ENCODE assay signal across 8 mouse cellular contexts in genomic region chr2:92182981-92183501, GRCm38 (mm10).
DNase-seq lines count a peak whose midpoint lies in the region; ATAC-seq and TF ChIP-seq lines count a peak whose summit lies in the region.

No protein-coding gene starts in this region.

- H3K4me3 ChIP-seq in cortical plate, adult 2 months (ENCODE audit: insufficient read depth, low read length) = peak overlapping the region; percentile 70
- H3K4me3 ChIP-seq in megakaryocyte, embryonic 14.5 days (replicated peaks) = peak overlapping the region; percentile 98

- TF ChIP-seq POLR2A in cortical plate, adult 2 months (IDR thresholded peaks at IDR 0.05; ENCODE audit: extremely low read depth, insufficient read depth, low read length) = peak; percentile 69

- peak overlapping the region; percentile 94 for H3K27ac ChIP-seq in cortical plate, adult 2 months (ENCODE audit: insufficient read depth, low read length)

- TF ChIP-seq CTCF in cortical plate, adult 2 months (IDR thresholded peaks at IDR 0.05; ENCODE audit: extremely low read depth, insufficient read depth, low read length) = no peak

- H3K36me3 ChIP-seq in megakaryocyte, embryonic 14.5 days (replicated peaks; ENCODE audit: low read length) = peaks cover 4% of the 10 kb centered on the region

- H3K4me1 ChIP-seq in cortical plate, adult 2 months (ENCODE audit: control insufficient read depth, insufficient read depth, low read length) = peaks cover 4% of the 10 kb centered on the region
- H3K4me1 ChIP-seq in megakaryocyte, embryonic 14.5 days = peaks cover 28% of the 10 kb centered on the region

- H3K9me3 ChIP-seq in megakaryocyte, embryonic 14.5 days = no peaks in the 10 kb centered on the region

- DNase-seq in adipocyte (ENCODE audit: low spot score) = peak; percentile 90
- peak; percentile 65 for DNase-seq in gastrocnemius, postnatal 10 days
- DNase-seq in left cerebral cortex, adult 9 months (ENCODE audit: low spot score in 2 of 2) = peak; percentile 75 to 83
- DNase-seq in right cerebral cortex, adult 2 months (ENCODE audit: low spot score in 2 of 2) = peak; percentile 72 to 83
- peak; percentile 19 for DNase-seq in urinary bladder, postnatal 10 days (ENCODE audit: low spot score)

- no peaks in the 10 kb centered on the region for H3K27me3 ChIP-seq in megakaryocyte, embryonic 14.5 days (replicated peaks)

- ATAC-seq in inflammation-experienced regulatory T-cells, adult 6 months = peak; percentile 63

Comparison
In these comparisons a context has a peak if more than half of its experiments do, and no peak if none do; other contexts are left out.
1. Peak in every context shown above with its lines: DNase-seq, ATAC-seq, H3K4me3 ChIP-seq and H3K27ac ChIP-seq.
2. DNase-seq: peak in every context shown above with its lines; median percentile 90 in adipocyte; 79 in left cerebral cortex, adult 9 months; 78 in right cerebral cortex, adult 2 months; 65 in gastrocnemius, postnatal 10 days; 19 in urinary bladder, postnatal 10 days.